Mouse (Mus musculus): ENCODE data around the gene Chrnb2.
"Not testable (repeated sequence)": the region's sequence is repeated elsewhere in the genome, so short reads cannot be mapped to it uniquely, and the experiment has no call there.

The Chrnb2 gene

GRCm38 (mm10) chr3:89764119-89764724 lies at the start of gene Chrnb2:
Gene Chrnb2, minus strand, starts transcription at chr3:89764632.
- DNase-seq = peak; percentile 68

- no peak for DNase-seq
Measured at GRCm38 (mm10) chr3:89814051-89814450, 49.6 kb upstream of the Chrnb2 start.

GRCm38 (mm10) chr3:89812166-89812565 lies 47.7 kb upstream of the Chrnb2 start:
- no peak for DNase-seq

- no peak for DNase-seq
Measured at GRCm38 (mm10) chr3:89810841-89811240, 46.4 kb upstream of the Chrnb2 start.

GRCm38 (mm10) chr3:89808638-89809037 lies 44.2 kb upstream of the Chrnb2 start:
- no peak for DNase-seq

- DNase-seq = no peak
Measured at GRCm38 (mm10) chr3:89807881-89808280, 43.4 kb upstream of the Chrnb2 start.

- DNase-seq = no peak
Measured at GRCm38 (mm10) chr3:89807171-89807570, 42.7 kb upstream of the Chrnb2 start.

- no peak for DNase-seq
Measured at GRCm38 (mm10) chr3:89806751-89807150, 42.3 kb upstream of the Chrnb2 start.

- DNase-seq = no peak
Measured at GRCm38 (mm10) chr3:89805179-89805578, 40.7 kb upstream of the Chrnb2 start.

- no peak for DNase-seq
Measured at GRCm38 (mm10) chr3:89802876-89803275, 38.4 kb upstream of the Chrnb2 start.

GRCm38 (mm10) chr3:89801507-89801847 lies 37.0 kb upstream of the Chrnb2 start:
- DNase-seq = no peak

- DNase-seq = no peak
Measured at GRCm38 (mm10) chr3:89800774-89801506, 36.5 kb upstream of the Chrnb2 start.

- not testable (repeated sequence) for DNase-seq
Measured at GRCm38 (mm10) chr3:89800078-89800477, 35.6 kb upstream of the Chrnb2 start.

GRCm38 (mm10) chr3:89799476-89799875 lies 35.0 kb upstream of the Chrnb2 start:
- no peak for DNase-seq

GRCm38 (mm10) chr3:89798518-89798917 lies 34.1 kb upstream of the Chrnb2 start:
- no peak for DNase-seq

GRCm38 (mm10) chr3:89796358-89796757 lies 31.9 kb upstream of the Chrnb2 start:
- DNase-seq = no peak

GRCm38 (mm10) chr3:89795746-89796145 lies 31.3 kb upstream of the Chrnb2 start:
- no peak for DNase-seq

GRCm38 (mm10) chr3:89794616-89795015 lies 30.2 kb upstream of the Chrnb2 start:
- no peak for DNase-seq

- no peak for DNase-seq
Measured at GRCm38 (mm10) chr3:89788680-89789352, 24.4 kb upstream of the Chrnb2 start.

- DNase-seq = no peak
Measured at GRCm38 (mm10) chr3:89786275-89786674, 21.8 kb upstream of the Chrnb2 start.

- peak; percentile 66 for DNase-seq
Measured at GRCm38 (mm10) chr3:89784991-89785753, 20.7 kb upstream of the Chrnb2 start.

GRCm38 (mm10) chr3:89781640-89782039 lies 17.2 kb upstream of the Chrnb2 start:
- DNase-seq = no peak

- no peak for DNase-seq
Measured at GRCm38 (mm10) chr3:89780102-89780501, 15.7 kb upstream of the Chrnb2 start.
